Mouse (Mus musculus): ENCODE results near the gene Nbea. TPM values are rescaled to one million over a fixed set of nuclear protein-coding genes. Genes with fewer than 3 reads are reported as not detected.

The Nbea gene
- polyA plus RNA-seq, 1 experiment from 2014 or later, result 20.5 TPM

GRCm38 (mm10) chr3:55889227-55889626 is 294.3 kb downstream of the Nbea start:
- no peak overlapping the region for H3K27ac ChIP-seq (ENCODE audit: low read depth, low read length)
- H3K4me3 ChIP-seq (ENCODE audit: low read depth, low read length), result no peak overlapping the region
- ATAC-seq (replicated peaks; ENCODE audit: low FRiP score), result no peak

GRCm38 (mm10) chr3:55887829-55888210 is 295.7 kb downstream of the Nbea start:
- no peaks in the 10 kb centered on the region for H3K9me3 ChIP-seq (ENCODE audit: control insufficient read depth, low read length)
- H3K4me2 ChIP-seq (ENCODE audit: low read depth, low read length, severe bottlenecking), result no peak overlapping the region
- no peak overlapping the region for H3K27ac ChIP-seq (ENCODE audit: low read depth, low read length)
- no peak for ATAC-seq (replicated peaks; ENCODE audit: low FRiP score)
- no peaks in the 10 kb centered on the region for H3K36me3 ChIP-seq (ENCODE audit: control insufficient read depth, insufficient read depth, low read length)
- no peak overlapping the region for H3K9ac ChIP-seq (ENCODE audit: low read length)
- 66% methylated on average over 2 of the region's 2 CpGs for WGBS
- H3K27me3 ChIP-seq (ENCODE audit: control insufficient read depth, insufficient read depth, low read length), result no peaks in the 10 kb centered on the region
- H3K4me1 ChIP-seq (replicated peaks; ENCODE audit: control insufficient read depth, insufficient read depth, low read length), result no peaks in the 10 kb centered on the region
- DNase-seq (ENCODE audit: low spot score), result no peak
- no peak overlapping the region for H3K4me3 ChIP-seq (ENCODE audit: low read depth, low read length)

More at GRCm38 (mm10) chr3:55889227-55889626, 294.3 kb downstream of the Nbea start:
- 63% methylated on average over 4 of the region's 4 CpGs for WGBS
- no peak overlapping the region for H3K9ac ChIP-seq (ENCODE audit: low read length)
- no peaks in the 10 kb centered on the region for H3K9me3 ChIP-seq (ENCODE audit: control insufficient read depth, low read length)
- no peak for DNase-seq (ENCODE audit: low spot score)
- no peaks in the 10 kb centered on the region for H3K4me1 ChIP-seq (replicated peaks; ENCODE audit: control insufficient read depth, insufficient read depth, low read length)
- no peaks in the 10 kb centered on the region for H3K27me3 ChIP-seq (ENCODE audit: control insufficient read depth, insufficient read depth, low read length)
- H3K36me3 ChIP-seq (ENCODE audit: control insufficient read depth, insufficient read depth, low read length), result no peaks in the 10 kb centered on the region
- no peak overlapping the region for H3K4me2 ChIP-seq (ENCODE audit: low read depth, low read length, severe bottlenecking)

- no peaks in the 10 kb centered on the region for H3K36me3 ChIP-seq (ENCODE audit: control insufficient read depth, insufficient read depth, low read length)
- H3K4me2 ChIP-seq (ENCODE audit: low read depth, low read length, severe bottlenecking), result no peak overlapping the region
- H3K9ac ChIP-seq (ENCODE audit: low read length), result no peak overlapping the region
- no peaks in the 10 kb centered on the region for H3K4me1 ChIP-seq (replicated peaks; ENCODE audit: control insufficient read depth, insufficient read depth, low read length)
- WGBS, result 78% methylated on average over 10 of the region's 10 CpGs
- H3K4me3 ChIP-seq (ENCODE audit: low read depth, low read length), result no peak overlapping the region
- H3K27ac ChIP-seq (ENCODE audit: low read depth, low read length), result no peak overlapping the region
- DNase-seq (ENCODE audit: low spot score) (no peak), ATAC-seq (replicated peaks; ENCODE audit: low FRiP score) (no peak)
- no peaks in the 10 kb centered on the region for H3K27me3 ChIP-seq (ENCODE audit: control insufficient read depth, insufficient read depth, low read length)
- no peaks in the 10 kb centered on the region for H3K9me3 ChIP-seq (ENCODE audit: control insufficient read depth, low read length)
Observed at GRCm38 (mm10) chr3:55887193-55887828, 296.2 kb downstream of the Nbea start.

GRCm38 (mm10) chr3:55872944-55873924 is 310.3 kb downstream of the Nbea start:
- Histone ChIP-seq H3K27ac (ENCODE audit: low read depth, low read length) (no peak overlapping the region), H3K9me3 (ENCODE audit: control insufficient read depth, low read length) (no peaks in the 10 kb centered on the region), H3K4me3 (ENCODE audit: low read depth, low read length) (no peak overlapping the region), H3K36me3 (ENCODE audit: control insufficient read depth, insufficient read depth, low read length) (no peaks in the 10 kb centered on the region), H3K9ac (ENCODE audit: low read length) (no peak overlapping the region), H3K4me1 (replicated peaks; ENCODE audit: control insufficient read depth, insufficient read depth, low read length) (no peaks in the 10 kb centered on the region), H3K4me2 (ENCODE audit: low read depth, low read length, severe bottlenecking) (no peak overlapping the region), H3K27me3 (ENCODE audit: control insufficient read depth, insufficient read depth, low read length) (no peaks in the 10 kb centered on the region)
- DNase-seq (ENCODE audit: low spot score), result no peak
- ATAC-seq (replicated peaks; ENCODE audit: low FRiP score), result peak; percentile 60; the same call in 1 of the 2 replicates
- WGBS, result 73% methylated on average over 5 of the region's 5 CpGs

GRCm38 (mm10) chr3:55852488-55852887 is 331.0 kb downstream of the Nbea start:
- Histone ChIP-seq H3K9ac (ENCODE audit: low read length) (no peak overlapping the region), H3K4me3 (ENCODE audit: low read depth, low read length) (no peak overlapping the region), H3K4me2 (ENCODE audit: low read depth, low read length, severe bottlenecking) (no peak overlapping the region), H3K9me3 (ENCODE audit: control insufficient read depth, low read length) (no peaks in the 10 kb centered on the region), H3K36me3 (ENCODE audit: control insufficient read depth, insufficient read depth, low read length) (no peaks in the 10 kb centered on the region), H3K27me3 (ENCODE audit: control insufficient read depth, insufficient read depth, low read length) (no peaks in the 10 kb centered on the region), H3K4me1 (replicated peaks; ENCODE audit: control insufficient read depth, insufficient read depth, low read length) (no peaks in the 10 kb centered on the region), H3K27ac (ENCODE audit: low read depth, low read length) (no peak overlapping the region)
- no peak for ATAC-seq (replicated peaks; ENCODE audit: low FRiP score)
- no peak for DNase-seq (ENCODE audit: low spot score)
- 92% methylated on average over 7 of the region's 7 CpGs for WGBS

GRCm38 (mm10) chr3:55847115-55847514 is 336.4 kb downstream of the Nbea start:
- Histone ChIP-seq H3K4me2 (ENCODE audit: low read depth, low read length, severe bottlenecking) (no peak overlapping the region), H3K9ac (ENCODE audit: low read length) (no peak overlapping the region), H3K27ac (ENCODE audit: low read depth, low read length) (no peak overlapping the region), H3K9me3 (ENCODE audit: control insufficient read depth, low read length) (no peaks in the 10 kb centered on the region), H3K4me3 (ENCODE audit: low read depth, low read length) (no peak overlapping the region), H3K27me3 (ENCODE audit: control insufficient read depth, insufficient read depth, low read length) (no peaks in the 10 kb centered on the region), H3K4me1 (replicated peaks; ENCODE audit: control insufficient read depth, insufficient read depth, low read length) (no peaks in the 10 kb centered on the region), H3K36me3 (ENCODE audit: control insufficient read depth, insufficient read depth, low read length) (no peaks in the 10 kb centered on the region)
- no peak for ATAC-seq (replicated peaks; ENCODE audit: low FRiP score)
- 91% methylated on average over 1 of the region's 1 CpGs for WGBS
- no peak for DNase-seq (ENCODE audit: low spot score)

GRCm38 (mm10) chr3:55837188-55837587 is 346.3 kb downstream of the Nbea start:
- 90% methylated on average over 3 of the region's 3 CpGs for WGBS

GRCm38 (mm10) chr3:55835207-55835606 is 348.3 kb downstream of the Nbea start:
- DNase-seq (ENCODE audit: low spot score) (no peak), ATAC-seq (replicated peaks; ENCODE audit: low FRiP score) (no peak)
- H3K27me3 ChIP-seq (ENCODE audit: control insufficient read depth, insufficient read depth, low read length), result no peaks in the 10 kb centered on the region
- H3K4me3 ChIP-seq (ENCODE audit: low read depth, low read length), result no peak overlapping the region
- H3K9ac ChIP-seq (ENCODE audit: low read length), result no peak overlapping the region
- no peaks in the 10 kb centered on the region for H3K9me3 ChIP-seq (ENCODE audit: control insufficient read depth, low read length)
- H3K4me1 ChIP-seq (replicated peaks; ENCODE audit: control insufficient read depth, insufficient read depth, low read length), result no peaks in the 10 kb centered on the region
- no peak overlapping the region for H3K27ac ChIP-seq (ENCODE audit: low read depth, low read length)
- 75% methylated on average over 4 of the region's 4 CpGs for WGBS
- H3K4me2 ChIP-seq (ENCODE audit: low read depth, low read length, severe bottlenecking), result no peak overlapping the region
- H3K36me3 ChIP-seq (ENCODE audit: control insufficient read depth, insufficient read depth, low read length), result no peaks in the 10 kb centered on the region

More at GRCm38 (mm10) chr3:55837188-55837587, 346.3 kb downstream of the Nbea start:
- Histone ChIP-seq H3K27ac (ENCODE audit: low read depth, low read length) (no peak overlapping the region), H3K36me3 (ENCODE audit: control insufficient read depth, insufficient read depth, low read length) (no peaks in the 10 kb centered on the region), H3K4me3 (ENCODE audit: low read depth, low read length) (no peak overlapping the region), H3K4me1 (replicated peaks; ENCODE audit: control insufficient read depth, insufficient read depth, low read length) (no peaks in the 10 kb centered on the region), H3K4me2 (ENCODE audit: low read depth, low read length, severe bottlenecking) (no peak overlapping the region), H3K9ac (ENCODE audit: low read length) (no peak overlapping the region), H3K9me3 (ENCODE audit: control insufficient read depth, low read length) (no peaks in the 10 kb centered on the region), H3K27me3 (ENCODE audit: control insufficient read depth, insufficient read depth, low read length) (no peaks in the 10 kb centered on the region)
- no peak for DNase-seq (ENCODE audit: low spot score)
- ATAC-seq (replicated peaks; ENCODE audit: low FRiP score), result no peak

Data from forebrain, embryonic 11.5 days (tissue).